In genomic region chr6:127362966-127363752, GRCm38 (mm10) we compare ENCODE assay signal across 10 mouse cellular contexts.
DNase-seq lines count a peak whose midpoint lies in the region; ATAC-seq lines count a peak whose summit lies in the region.
"Had no signal": no experiment of that assay in that cellular context is flagged by ENCODE, and none has a peak within 500 bp of the region (broad histone marks: within the 10 kb centered on the region; RNA-seq: fewer than 3 reads in every experiment).

No protein-coding gene starts in this region.

- peak; percentile 37 to 76 for DNase-seq in cerebellum, postnatal 4 days (ENCODE audit: low spot score in 2 of 2)
- DNase-seq in cerebellum, adult 11 months = no peak
- DNase-seq in Muller cell, postnatal 12 days (ENCODE audit: inconsistent ontology term) = peak; percentile 57
- DNase-seq in midbrain, embryonic 11.5 days (ENCODE audit: low spot score, missing footprints) = peak; percentile 96
- DNase-seq in adrenal gland, adult (ENCODE audit: inconsistent age in 2 of 2, low spot score in 1 of 2) = no peak
- no peak for DNase-seq in thymus, postnatal 25 days
- DNase-seq: cerebellum, postnatal 36 days had no signal

- H3K4me1 ChIP-seq in forebrain, embryonic 13.5 days = peaks cover 37% of the 10 kb centered on the region
- peaks cover 51% of the 10 kb centered on the region for H3K4me1 ChIP-seq in midbrain, embryonic 11.5 days (ENCODE audit: control insufficient read depth, insufficient read depth, low read length)

- no peak overlapping the region for H3K4me2 ChIP-seq in forebrain, embryonic 13.5 days
- no peak overlapping the region for H3K4me2 ChIP-seq in midbrain, embryonic 11.5 days
- H3K4me2 ChIP-seq: limb, embryonic 15.5 days had no signal

- no peaks in the 10 kb centered on the region for H3K36me3 ChIP-seq in forebrain, embryonic 13.5 days (ENCODE audit: poor library complexity, severe bottlenecking)
- no peaks in the 10 kb centered on the region for H3K36me3 ChIP-seq in midbrain, embryonic 11.5 days (ENCODE audit: control insufficient read depth, insufficient read depth, low read length)
- H3K36me3 ChIP-seq: limb, embryonic 15.5 days had no signal

- peak; percentile 87 for ATAC-seq in forebrain, embryonic 13.5 days
- ATAC-seq in midbrain, embryonic 11.5 days (ENCODE audit: low FRiP score) = peak; percentile 96
- no peak for ATAC-seq in megakaryocyte-erythroid progenitor cell, adult 5-6 weeks (replicated peaks; ENCODE audit: low FRiP score, low TSS enrichment, poor library complexity, severe bottlenecking)

- no peaks in the 10 kb centered on the region for H3K9me3 ChIP-seq in forebrain, embryonic 13.5 days (replicated peaks)
- H3K9me3 ChIP-seq in midbrain, embryonic 11.5 days (ENCODE audit: control insufficient read depth, low read length) = no peaks in the 10 kb centered on the region
- H3K9me3 ChIP-seq: limb, embryonic 15.5 days had no signal

- WGBS in forebrain, embryonic 13.5 days = 3% methylated on average over 8 of the region's 8 CpGs
- WGBS in midbrain, embryonic 11.5 days = 1% methylated on average over 8 of the region's 8 CpGs

- H3K4me3 ChIP-seq in forebrain, embryonic 13.5 days = no peak overlapping the region
- no peak overlapping the region for H3K4me3 ChIP-seq in midbrain, embryonic 11.5 days (ENCODE audit: low read depth, low read length)
- H3K4me3 ChIP-seq: limb, embryonic 15.5 days had no signal

- 0 out of 2 replicates have a peak overlapping the region, but pooled peaks have one; percentile 18 for H3K9ac ChIP-seq in forebrain, embryonic 13.5 days
- H3K9ac ChIP-seq in midbrain, embryonic 11.5 days (ENCODE audit: low read length) = 0 out of 2 replicates have a peak overlapping the region, but pooled peaks have one; percentile 4
- H3K9ac ChIP-seq: limb, embryonic 15.5 days had no signal

- H3K27ac ChIP-seq in forebrain, embryonic 13.5 days = peak overlapping the region; percentile 68
- H3K27ac ChIP-seq in midbrain, embryonic 11.5 days (ENCODE audit: low read depth, low read length) = peak overlapping the region; percentile 69
- H3K27ac ChIP-seq: limb, embryonic 15.5 days had no signal

- no peaks in the 10 kb centered on the region for H3K27me3 ChIP-seq in forebrain, embryonic 13.5 days
- no peaks in the 10 kb centered on the region; the same call in 1 of the 2 replicates for H3K27me3 ChIP-seq in midbrain, embryonic 11.5 days (ENCODE audit: control insufficient read depth, insufficient read depth, low read length)

Comparison
In these comparisons a context has a peak if more than half of its experiments do, and no peak if none do; other contexts are left out.
1. DNase-seq: peak in cerebellum, postnatal 4 days (2 of 2), Muller cell, postnatal 12 days (single experiment) and midbrain, embryonic 11.5 days (single experiment); none in cerebellum, adult 11 months (single experiment), adrenal gland, adult (0 of 2) and thymus, postnatal 25 days (single experiment).